Mouse (Mus musculus): ENCODE measurements around the gene Cntln. TPM values are rescaled to one million over a fixed set of nuclear protein-coding genes. Genes with fewer than 3 reads are reported as not detected.

Cntln gene
- total RNA-seq, 2 experiments from 2014 or later = 5.9 to 6.2 TPM

Other genes starting within 250 kb of the Cntln start
- gene Bnc2, start 209.0 kb upstream of the Cntln start, total RNA-seq (2021) = 1 to 10 TPM in 1 of 2 experiments, under 1 TPM in 1; 0.83 to 1.2 TPM